Mouse (Mus musculus) layer of hippocampus, postnatal 36 days (tissue): ENCODE measurements at regions not wholly inside any gene's neighbourhood (a gene's known extent, or its start where the extent isn't known, plus 50 kb on each side); places are given as distances from the start of the nearest gene placed in this dataset.
A peak's percentile ranks its signal among the peaks of the same experiment; 100 is the strongest.

Experiments
- DNase-seq, 2 experiments: peaks; one replicate each; pipeline ENCODE4 v3.0.0; 2022

GRCm38 (mm10) chr3:137728689-137729088 lies 57.4 kb downstream of the Gm21962 start:
- DNase-seq: no peak

- DNase-seq: no peak
These were observed 58.1 kb downstream of the Gm21962 start for GRCm38 (mm10) chr3:137729421-137729820.

GRCm38 (mm10) chr3:137737222-137737800 lies 66.0 kb downstream of the Gm21962 start:
- no peak for DNase-seq

- DNase-seq: no peak
These were observed 70.2 kb downstream of the Gm21962 start for GRCm38 (mm10) chr3:137741528-137741927.

- DNase-seq: no peak
These were observed 70.8 kb downstream of the Gm21962 start for GRCm38 (mm10) chr3:137742119-137742518.

GRCm38 (mm10) chr3:137751732-137752260 lies 80.5 kb downstream of the Gm21962 start:
- DNase-seq: no peak

GRCm38 (mm10) chr3:137752447-137753256 lies 81.3 kb downstream of the Gm21962 start:
- peak; percentile 80 to 83 for DNase-seq

GRCm38 (mm10) chr3:137753257-137753654 lies 81.9 kb downstream of the Gm21962 start:
- DNase-seq: no peak

GRCm38 (mm10) chr3:137755391-137755790 lies 84.1 kb downstream of the Gm21962 start:
- DNase-seq: no peak

- DNase-seq: peak in 1 of 2 experiments; percentile 21
These were observed 91.0 kb downstream of the Gm21962 start for GRCm38 (mm10) chr3:137762213-137762884.

GRCm38 (mm10) chr3:137763406-137763805 lies 92.1 kb downstream of the Gm21962 start:
- no peak for DNase-seq

GRCm38 (mm10) chr3:137768627-137769026 lies 95.7 kb upstream of the H2afz start:
- no peak for DNase-seq

- no peak for DNase-seq
These were observed 89.0 kb upstream of the H2afz start for GRCm38 (mm10) chr3:137775076-137775849.

GRCm38 (mm10) chr3:137778113-137778512 lies 86.2 kb upstream of the H2afz start:
- DNase-seq: no peak

- no peak for DNase-seq
These were observed 84.3 kb upstream of the H2afz start for GRCm38 (mm10) chr3:137780029-137780428.

- no peak for DNase-seq
These were observed 81.5 kb upstream of the H2afz start for GRCm38 (mm10) chr3:137782836-137783235.

- no peak for DNase-seq
These were observed 80.1 kb upstream of the H2afz start for GRCm38 (mm10) chr3:137783937-137784911.

- DNase-seq: no peak
These were observed 79.1 kb upstream of the H2afz start for GRCm38 (mm10) chr3:137785224-137785623.

GRCm38 (mm10) chr3:137785871-137786270 lies 78.4 kb upstream of the H2afz start:
- no peak for DNase-seq

GRCm38 (mm10) chr3:137789671-137790070 lies 74.6 kb upstream of the H2afz start:
- no peak for DNase-seq

GRCm38 (mm10) chr3:137790340-137790739 lies 73.9 kb upstream of the H2afz start:
- no peak for DNase-seq
